Mouse (Mus musculus) heart, postnatal 10 days (tissue): ENCODE measurements around the gene Myl12a. TPM values are rescaled to one million over a fixed set of nuclear protein-coding genes. Genes with fewer than 3 reads are reported as not detected.

Experiments used
- DNase-seq, 2 experiments: peaks; one replicate each; pipeline ENCODE4 v3.0.0; 2021
- intact Hi-C: fragments of 180-260 bp; cut with DNase I; formaldehyde crosslinking; loops from one replicate; pipeline ENCODE4 v1.15.1; 2025
- total RNA-seq, 2 experiments: library from RNA; stranded (reverse); gene quantifications; 2 replicates each; pipeline ENCODE4 v1.2.3; 2021

The Myl12a gene
- total RNA-seq, 2 experiments from 2014 or later, result 846 to 935 TPM

DNA sequence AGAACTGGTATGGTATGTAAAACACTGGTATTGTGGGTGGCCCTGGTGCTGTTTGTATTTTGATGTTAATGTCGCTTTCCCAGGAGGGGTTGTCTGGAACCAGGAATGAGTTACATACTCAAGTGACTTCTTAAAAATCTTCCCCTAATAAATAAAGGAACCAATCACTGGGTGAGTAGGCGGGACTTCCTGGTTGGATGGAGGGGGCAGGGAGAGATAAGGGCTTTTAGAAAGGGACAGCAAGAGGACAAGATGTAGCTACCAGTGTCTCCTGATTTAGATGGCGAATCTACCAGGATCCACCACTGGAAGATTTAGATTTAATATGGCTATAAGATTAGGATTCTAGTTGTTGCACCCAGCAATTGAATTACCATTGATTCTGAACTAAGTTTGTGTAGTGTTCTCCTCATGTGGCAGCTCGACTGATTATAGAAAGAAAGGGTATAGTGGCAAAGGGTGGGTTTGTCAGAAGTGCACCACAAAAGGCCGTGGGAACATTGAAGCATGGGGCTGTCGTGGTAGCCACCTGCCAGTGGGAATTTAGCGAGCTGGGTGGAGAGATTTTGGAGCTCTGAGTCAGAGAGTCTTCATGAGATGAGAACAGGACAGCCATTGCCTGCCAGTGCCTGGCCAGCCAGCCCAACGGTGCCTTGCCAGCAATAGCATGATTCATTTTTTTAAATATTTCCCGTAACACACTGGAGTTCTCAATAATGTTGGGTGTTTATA, 9.4 kb upstream of the Myl12a start:
- intact Hi-C loops, result no loop called here
- DNase-seq, result no peak

DNA sequence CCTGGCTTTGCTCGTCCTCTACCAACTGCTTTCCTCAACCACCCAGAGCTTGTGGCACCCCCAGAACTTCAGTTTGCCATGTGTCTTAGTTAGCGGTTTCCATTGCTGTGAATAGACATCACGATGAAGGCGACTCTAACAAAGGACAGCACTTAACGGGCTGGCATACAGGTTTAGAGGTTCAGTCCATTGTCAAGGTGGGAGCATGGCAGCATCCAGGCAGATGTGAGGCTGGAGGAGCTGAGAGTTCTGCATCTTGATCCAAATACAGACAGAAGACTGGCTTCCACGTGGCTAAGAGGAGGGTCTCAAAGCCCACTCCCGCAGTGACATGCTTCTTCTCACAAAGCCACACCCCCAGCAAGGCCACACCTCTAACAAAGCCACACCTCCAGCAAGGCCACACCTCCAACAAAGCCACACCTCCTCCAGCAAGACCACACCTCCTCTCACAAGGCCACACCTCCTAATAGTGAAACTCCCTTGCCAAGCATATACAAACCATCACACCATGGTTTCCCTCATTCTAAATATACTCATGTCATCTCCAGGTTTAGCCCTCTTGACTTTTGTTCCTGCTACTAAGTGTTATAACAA, 8.1 kb upstream of the Myl12a start:
- intact Hi-C loops, result no loop called here
- DNase-seq, result no peak

DNA sequence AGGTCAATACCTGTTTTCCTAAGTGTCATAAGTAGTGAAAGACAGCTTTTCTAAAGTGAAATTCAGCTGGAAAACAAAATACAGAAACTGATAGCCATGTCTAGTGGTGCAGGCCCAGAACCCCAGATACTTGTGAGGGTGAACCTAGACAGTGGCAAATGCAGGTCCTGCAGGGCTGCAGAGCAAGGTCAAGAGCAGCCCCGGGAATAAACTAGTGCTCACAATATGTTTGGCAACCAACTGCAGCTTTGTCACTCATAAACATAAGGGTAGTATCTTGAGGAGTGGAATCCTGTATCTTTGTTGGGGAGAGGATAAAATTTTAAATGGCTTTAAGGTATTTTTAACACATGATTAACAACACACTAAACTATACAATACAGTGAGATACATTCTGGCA, 7.1 kb upstream of the Myl12a start:
- DNase-seq, result no peak
- intact Hi-C loops, result loop anchor here (5.0 kb wide), 1 partner anchor 53 kb away; no protein-coding TSS in a partner anchor

DNA sequence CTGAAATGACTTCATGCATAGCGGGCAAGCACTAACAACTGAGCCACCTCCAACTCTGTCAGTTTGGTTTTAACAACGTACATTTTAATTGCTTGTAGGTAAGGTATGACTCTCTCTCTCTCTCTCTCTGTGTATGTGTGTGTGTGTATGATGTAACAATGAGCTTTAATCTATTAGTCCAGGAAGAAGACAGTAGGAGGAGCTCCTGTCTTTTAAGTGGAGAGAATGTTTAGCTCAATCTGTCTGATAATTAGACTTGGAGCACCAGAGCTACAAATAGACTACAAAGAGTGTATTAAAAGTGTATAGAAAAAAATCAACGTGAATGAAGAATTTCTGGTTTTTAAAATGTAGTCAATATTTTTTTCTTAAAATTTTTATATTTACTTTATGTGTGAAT, 6.0 kb upstream of the Myl12a start:
- intact Hi-C loops, result loop anchor here (5.0 kb wide), 1 partner anchor 54 kb away; no protein-coding TSS in a partner anchor
- no peak for DNase-seq

DNA sequence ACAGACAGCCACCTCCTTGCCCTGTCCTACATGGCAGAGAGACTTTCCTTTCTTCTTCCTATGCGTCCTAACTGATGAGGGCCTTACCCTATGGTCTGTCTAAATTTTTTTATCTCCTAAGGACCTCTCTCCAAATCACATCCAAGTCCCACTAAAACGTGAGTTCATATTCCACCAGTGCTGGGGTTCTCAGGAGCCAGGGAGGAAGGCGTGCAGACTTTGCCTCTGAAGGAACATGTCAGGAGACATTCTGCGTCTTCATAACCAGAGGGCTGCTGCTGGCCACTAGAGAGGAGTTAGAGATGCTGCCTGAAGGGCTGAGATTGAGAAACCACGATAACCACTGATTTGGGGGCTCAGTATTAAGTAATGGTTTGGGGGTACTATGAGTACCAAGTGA, 4.3 kb upstream of the Myl12a start:
- no peak for DNase-seq
- intact Hi-C loops, result loop anchor here (5.0 kb wide), 1 partner anchor 55 kb away; no protein-coding TSS in a partner anchor

DNA sequence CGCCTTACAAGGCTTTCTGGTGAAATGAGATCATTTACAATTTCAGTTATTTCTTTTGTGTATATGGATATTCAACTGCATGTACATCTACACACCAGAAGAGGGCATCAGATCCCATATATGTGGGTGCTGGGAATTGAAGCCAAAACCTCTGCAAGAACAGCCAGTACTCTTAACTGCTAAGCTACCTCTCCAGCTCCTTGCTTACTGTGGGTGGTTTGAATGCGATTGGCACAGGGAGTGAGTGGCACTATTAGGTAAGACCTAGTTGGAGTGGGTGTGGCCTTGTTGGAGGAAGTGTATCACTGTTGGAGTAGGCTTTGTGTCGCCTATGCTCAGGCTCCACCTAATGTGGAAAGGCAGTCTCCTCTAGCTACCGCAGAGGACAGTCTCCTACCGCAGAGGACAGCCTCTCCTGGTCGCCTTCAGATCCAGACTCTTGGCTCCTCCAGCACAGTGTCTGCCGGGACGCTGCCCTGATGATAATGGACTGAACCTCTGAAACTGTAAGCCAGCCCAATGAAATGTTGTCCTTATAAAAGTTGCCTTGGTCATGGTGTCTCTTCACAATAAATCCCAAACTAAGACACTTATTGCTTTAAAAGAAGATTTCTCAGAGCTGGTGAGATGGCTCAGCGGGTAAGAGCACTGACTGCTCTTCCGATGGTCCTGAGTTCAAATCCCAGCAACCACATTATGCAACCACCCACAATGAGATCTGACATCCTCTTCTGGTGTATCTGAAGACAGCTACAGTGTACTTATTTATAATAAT, 1.7 kb upstream of the Myl12a start:
- no peak for DNase-seq

DNA sequence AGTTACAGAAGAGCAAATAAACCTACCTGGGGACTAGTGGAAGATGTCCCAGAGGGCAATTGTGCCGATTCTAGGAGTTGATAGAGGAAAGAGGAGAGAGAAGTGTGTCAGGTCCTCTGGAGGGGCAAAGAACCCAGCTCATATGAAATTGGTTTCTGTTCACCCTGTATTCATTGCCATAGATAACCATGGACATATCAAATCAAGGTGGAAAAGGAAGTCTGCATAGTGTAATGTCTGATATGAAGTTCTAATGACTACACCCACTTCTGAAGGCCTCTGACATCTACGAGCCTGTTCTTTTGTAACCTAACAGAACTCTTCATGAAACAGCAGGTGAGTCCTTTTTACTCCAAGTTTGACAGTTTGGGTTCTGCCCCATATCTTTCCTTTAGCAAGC, 1.0 kb upstream of the Myl12a start:
- no peak for DNase-seq
- intact Hi-C loops, result loop anchor here (2.0 to 5.0 kb wide), 3 partner anchors 15 to 194 kb away; partner anchors contain the start of gene Lpin2

More for the DNA sequence above, 1.7 kb upstream of the Myl12a start:
- intact Hi-C loops, result loop anchor here (5.0 kb wide), 2 partner anchors 178 to 193 kb away; partner anchors contain the start of gene Lpin2

DNA sequence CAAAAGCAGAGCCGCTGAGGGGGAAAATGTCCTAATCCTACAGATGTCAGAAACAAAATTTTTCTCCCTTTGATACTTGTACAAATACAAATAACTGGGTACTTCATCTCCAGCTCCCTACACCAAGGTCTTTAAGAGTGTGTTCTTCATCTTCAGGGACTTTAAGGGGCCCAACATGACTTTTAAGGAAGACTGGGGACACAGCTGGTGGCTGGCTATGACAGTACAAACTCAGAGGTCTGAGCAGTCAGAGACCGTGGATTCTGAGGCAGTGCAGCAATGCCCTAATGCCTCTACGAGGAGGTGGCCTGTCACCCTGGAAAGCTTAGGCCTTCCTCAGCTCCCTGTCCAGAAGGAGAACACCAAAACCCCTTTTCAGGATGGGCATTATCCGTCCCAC, 434 bp upstream of the Myl12a start:
- intact Hi-C loops, result loop anchor here (2.0 to 5.0 kb wide), 3 partner anchors 16 to 194 kb away; partner anchors contain the start of gene Lpin2
- no peak for DNase-seq

DNA sequence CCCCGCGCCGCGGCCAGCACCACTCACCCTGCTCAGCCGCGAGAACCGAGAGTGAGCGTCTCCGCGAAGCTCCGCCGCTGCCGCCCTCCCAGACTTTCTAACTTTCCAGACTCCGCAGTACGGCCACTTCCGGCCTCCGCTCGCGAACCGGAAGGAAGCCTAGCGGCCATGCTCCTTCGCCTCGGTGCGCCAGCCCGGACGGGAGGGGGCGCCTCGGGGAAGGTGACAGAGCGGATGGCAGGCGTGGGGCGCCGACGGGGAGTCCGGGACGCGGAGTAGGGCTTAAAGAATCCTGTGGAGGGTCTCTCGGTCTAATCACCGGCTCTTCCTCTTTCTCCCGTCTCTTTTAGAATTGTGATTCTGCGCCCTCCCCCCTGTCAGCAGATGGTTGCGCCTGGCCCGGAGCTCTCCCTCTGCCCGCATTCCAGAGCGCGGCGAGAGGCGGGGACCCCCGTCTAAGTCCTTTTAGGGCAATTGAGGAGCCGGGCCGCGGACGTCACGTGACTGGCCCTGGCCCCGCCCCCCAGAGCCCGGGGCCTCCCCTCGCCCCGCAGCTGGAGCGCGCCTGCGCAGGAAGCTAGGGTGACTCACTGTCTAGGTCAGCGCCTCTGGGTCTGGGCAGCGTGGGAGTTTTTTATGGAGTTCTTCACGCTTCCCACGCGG, 466 bp downstream of the Myl12a start, which contains the start of gene Myom1:
TSS of gene Myom1 (plus strand) at position 553 of the 663 bp plus-strand sequence.
- intact Hi-C loops, result loop anchor here (2.0 to 5.0 kb wide), 3 partner anchors 17 to 195 kb away; partner anchors contain the start of gene Lpin2
- peak; percentile 99 to 100 for DNase-seq

DNA sequence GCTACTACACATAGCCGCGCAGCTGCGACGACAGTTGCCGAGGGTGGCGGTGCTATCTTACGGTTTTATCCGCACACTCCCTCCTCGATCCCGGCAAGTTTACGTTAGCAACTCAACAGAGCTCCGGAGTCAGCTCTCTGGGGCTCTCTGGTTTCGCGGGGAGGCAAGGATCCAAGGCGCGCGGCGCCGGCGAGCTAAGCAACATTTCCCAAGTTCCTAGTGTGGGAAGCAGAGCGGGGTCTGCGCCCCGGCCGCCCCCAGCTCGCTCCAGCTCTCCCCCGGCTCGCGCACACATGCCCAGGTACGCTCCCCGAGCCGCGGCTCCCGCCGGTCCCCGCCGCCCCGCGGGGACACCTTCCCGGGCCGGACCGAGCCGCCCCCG, 988 bp downstream of the Myl12a start:
- intact Hi-C loops, result loop anchor here (2.0 to 5.0 kb wide), 3 partner anchors 17 to 196 kb away; partner anchors contain the start of gene Lpin2

DNA sequence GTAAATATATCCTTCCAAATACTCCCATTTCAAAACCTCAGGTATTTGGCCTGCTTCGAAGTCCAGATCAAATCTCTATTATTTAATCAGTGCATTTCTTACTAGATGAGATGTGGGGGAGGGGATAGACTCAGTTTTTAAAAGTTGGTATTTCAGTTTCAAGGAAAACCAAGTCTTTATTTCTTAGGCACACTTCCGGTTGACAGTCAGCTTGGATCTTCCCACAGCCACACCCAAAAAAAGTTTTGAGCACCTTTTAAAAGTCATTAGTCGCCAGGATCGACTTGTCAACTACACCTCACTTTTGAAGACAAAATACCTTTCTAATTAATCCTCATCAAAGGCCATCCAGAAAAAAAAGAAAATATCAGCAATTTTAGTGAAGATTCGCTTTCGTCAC, 1.6 kb downstream of the Myl12a start:
- intact Hi-C loops, result loop anchor here (5.0 kb wide), 2 partner anchors 181 to 196 kb away; partner anchors contain the start of gene Lpin2
- no peak for DNase-seq

More for the DNA sequence above, 988 bp downstream of the Myl12a start:
- peak in 1 of 2 experiments; percentile 73 for DNase-seq

DNA sequence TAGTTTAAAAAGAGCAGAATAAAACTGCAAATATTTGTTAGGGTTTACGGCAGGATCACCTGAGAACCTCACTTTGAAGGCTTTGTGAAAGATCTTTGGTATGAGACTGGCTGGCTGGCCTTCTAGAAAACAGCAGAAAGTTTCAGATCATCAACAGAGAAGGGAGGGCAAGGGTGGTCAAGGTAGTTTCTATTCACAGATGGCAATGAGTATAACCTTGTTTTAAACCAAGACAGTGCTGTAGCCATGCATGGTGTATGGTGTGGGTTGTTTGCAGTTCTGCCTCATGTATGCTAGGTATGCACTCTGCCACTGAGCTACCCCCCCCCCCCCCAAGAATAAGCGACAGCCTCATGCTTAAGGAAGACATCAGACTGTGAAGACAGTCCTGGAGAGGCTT, 2.4 kb downstream of the Myl12a start:
- intact Hi-C loops, result loop anchor here (5.0 kb wide), 2 partner anchors 182 to 197 kb away; partner anchors contain the start of gene Lpin2

DNA sequence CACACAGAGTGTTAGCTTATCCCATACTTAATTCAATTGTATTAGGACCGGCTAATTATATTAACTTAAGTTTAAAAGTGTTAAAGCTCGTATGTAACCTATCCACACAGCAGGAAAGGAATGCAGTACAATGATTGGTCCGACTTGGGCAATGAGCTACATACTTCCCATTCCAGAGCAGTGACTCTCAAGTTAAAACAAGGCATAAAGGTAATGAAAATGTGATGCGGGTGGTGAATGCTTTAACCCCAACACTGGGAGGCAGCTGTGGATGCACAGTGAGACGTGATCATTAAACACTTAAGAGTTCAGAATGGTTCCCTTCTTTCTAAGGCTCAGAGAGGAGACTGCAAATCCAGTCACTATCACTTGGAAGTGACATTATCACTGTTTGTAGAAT, 3.5 kb downstream of the Myl12a start:
- intact Hi-C loops, result no loop called here
- peak; percentile 54 to 67 for DNase-seq

More for the DNA sequence above, 2.4 kb downstream of the Myl12a start:
- peak in 1 of 2 experiments; percentile 23 for DNase-seq

DNA sequence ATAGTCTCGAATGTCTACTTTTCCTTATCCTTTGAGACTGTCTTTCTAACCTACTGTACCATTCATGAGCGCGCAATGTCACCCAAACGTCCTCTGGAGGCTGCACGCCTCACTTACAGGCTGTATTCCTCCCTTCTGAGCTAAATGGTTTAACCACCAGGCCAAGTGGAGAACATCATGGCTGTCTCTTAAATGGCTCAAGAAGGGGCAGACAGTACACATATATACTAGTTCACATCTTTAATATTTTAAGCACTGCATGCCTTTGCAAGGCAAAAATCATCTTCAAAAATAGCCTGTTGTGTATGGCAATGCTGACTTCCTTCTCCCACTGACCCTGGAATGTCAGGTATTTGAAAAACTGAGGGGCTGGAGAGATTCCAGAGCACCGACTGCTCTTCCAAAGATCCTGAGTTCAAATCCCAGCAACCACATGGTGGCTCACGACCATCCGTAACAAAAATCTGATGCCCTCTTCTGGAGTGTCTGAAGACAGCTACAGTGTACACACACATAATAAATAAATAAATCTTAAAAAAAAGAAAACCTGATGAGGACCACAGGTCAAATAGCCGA, 4.2 kb downstream of the Myl12a start:
- intact Hi-C loops, result no loop called here

DNA sequence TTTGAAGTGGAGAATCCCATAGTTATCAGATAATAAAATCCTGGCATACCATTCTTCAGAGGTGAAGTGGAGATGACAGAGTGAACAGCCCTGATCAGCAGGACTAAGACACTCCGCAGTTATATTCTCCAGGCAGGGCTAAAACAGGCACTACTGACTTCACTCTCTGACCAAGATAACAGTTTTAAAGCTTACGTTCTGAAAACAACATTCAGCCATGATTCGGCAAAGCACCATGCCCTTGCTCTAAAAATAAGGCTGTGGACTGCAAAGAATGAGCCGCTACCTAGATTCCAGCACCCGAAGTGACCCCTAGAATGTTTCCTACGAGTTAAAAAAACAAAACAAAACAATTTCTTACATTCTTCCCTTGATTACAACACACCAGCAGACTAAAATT, 4.8 kb downstream of the Myl12a start:
- intact Hi-C loops, result no loop called here
- DNase-seq, result peak in 1 of 2 experiments; percentile 64

More for the DNA sequence above, 4.2 kb downstream of the Myl12a start:
- peak; percentile 49 to 50 for DNase-seq

DNA sequence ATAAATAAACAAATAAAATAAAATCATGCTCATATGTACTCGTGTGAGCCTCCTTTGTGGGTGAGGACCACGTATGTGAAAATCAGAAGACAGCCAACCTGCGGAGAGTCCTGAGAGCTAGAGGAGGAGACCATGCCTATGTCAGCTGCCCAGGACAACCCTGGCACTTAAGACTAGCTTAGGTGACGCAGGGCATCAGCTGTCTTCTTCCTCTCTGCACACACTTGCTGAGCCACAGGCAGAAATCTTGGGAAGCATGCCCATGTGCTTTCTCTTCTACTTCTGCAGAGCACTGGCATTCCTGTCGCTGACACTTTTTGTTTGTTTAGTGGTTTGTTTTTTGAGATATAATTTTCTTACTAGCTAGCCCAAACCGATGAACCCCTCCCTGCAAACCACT, 7.1 kb downstream of the Myl12a start:
- intact Hi-C loops, result no loop called here
- DNase-seq, result no peak

DNA sequence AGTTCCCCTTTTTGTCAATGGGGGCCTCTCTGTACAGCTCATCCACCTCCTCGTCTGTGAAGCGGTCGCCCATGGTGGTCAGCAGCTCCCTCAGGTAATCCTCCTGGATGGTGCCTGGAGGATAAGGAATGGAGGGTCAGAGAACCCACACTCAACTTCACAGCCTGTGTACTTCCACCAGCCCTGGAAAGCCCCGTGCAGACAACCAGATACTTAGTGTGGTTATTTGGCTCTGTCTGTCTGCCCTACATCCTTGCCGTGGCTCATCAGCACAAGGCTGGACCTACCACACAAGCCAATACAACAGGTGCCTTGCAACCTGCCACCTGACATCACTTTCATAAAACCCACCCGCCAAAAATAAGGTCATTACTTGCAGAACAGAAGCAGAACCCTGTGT, 8.0 kb downstream of the Myl12a start:
- intact Hi-C loops, result no loop called here
- no peak for DNase-seq

DNA sequence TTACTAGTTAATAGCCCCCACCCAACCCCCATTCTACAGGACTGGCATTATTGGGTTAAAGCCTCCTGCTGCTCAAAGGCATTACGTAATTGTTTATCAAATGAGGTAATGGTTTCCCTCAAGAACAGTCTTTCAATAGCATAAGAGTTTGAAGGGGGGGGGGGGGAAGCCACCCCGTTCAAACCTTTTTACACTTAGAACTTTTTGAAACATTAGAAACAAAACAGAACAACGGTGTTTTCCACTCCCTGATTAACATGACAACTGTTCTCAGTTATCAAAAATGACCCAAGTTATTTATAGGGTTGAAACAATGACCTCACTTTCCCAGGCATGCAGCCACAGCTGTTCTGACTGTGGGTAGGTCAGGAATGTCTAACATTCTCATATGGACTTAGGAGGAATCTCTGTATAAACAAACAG, 9.3 kb downstream of the Myl12a start:
- DNase-seq, result peak; percentile 83 to 84
- intact Hi-C loops, result no loop called here

DNA sequence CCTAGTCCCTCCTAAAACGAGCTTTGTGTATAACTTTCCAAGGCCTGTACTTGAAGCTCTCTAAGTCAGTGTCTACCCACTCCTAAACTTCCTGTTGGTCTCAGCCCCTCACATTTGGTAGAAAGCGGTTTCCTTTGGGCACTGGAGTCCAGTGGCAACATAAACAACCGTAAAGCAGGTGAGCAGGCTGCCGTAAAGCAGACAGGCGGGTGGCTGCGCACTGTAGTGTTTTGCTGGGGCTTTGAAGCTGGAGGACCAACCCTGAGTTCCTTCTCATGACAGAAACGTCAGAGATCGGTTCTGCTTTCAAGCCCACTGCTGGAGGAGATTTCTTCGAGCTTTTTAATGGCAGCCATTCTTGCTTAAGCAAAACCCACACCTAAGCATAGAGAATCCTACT, 10.0 kb downstream of the Myl12a start:
- DNase-seq, result no peak
- intact Hi-C loops, result no loop called here
